Mouse (Mus musculus) midbrain, embryonic 16.5 days (tissue): ENCODE results near the gene Prdx5. TPM values are rescaled to one million over a fixed set of nuclear protein-coding genes. Genes with fewer than 3 reads are reported as not detected.
"Not testable (repeated sequence)": the region's sequence is repeated elsewhere in the genome, so short reads cannot be mapped to it uniquely, and the experiment has no call there.

Experiments used
- ATAC-seq: fragments of 200-750 bp; cut with Nextera tagmentation; 2 replicates; pipeline ENCODE4 v1.8.0; 2017; ENCODE audit warnings: moderate TSS enrichment
- H3K27ac ChIP-seq: fragments of 300-500 bp; sonication (generic); 2 replicates; pipeline ENCODE4 v1.5.1; 2014; ENCODE audit warnings: mild to moderate bottlenecking, low read length, mixed read lengths
- H3K27me3 ChIP-seq: fragments of 300-500 bp; sonication (generic); 2 replicates; pipeline ENCODE4 v1.6.1; 2014; ENCODE audit warnings: low read depth, low read length, mixed read lengths; ENCODE audit not compliant: control insufficient read depth, insufficient read depth
- H3K36me3 ChIP-seq: fragments of 300-500 bp; sonication (generic); 2 replicates; pipeline ENCODE4 v1.6.1; 2014; ENCODE audit warnings: mild to moderate bottlenecking, low read length, moderate library complexity, mixed read lengths; ENCODE audit not compliant: control insufficient read depth, insufficient read depth
- H3K4me1 ChIP-seq: fragments of 300-500 bp; sonication (generic); 2 replicates; pipeline ENCODE4 v1.6.1; 2014; ENCODE audit warnings: mild to moderate bottlenecking, low read length, mixed read lengths; ENCODE audit not compliant: control insufficient read depth, insufficient read depth
- H3K4me2 ChIP-seq: fragments of 300-500 bp; sonication (generic); 2 replicates; pipeline ENCODE4 v1.6.1; 2014; ENCODE audit warnings: mild to moderate bottlenecking, low read length, mixed read lengths
- H3K4me3 ChIP-seq: fragments of 300-500 bp; sonication (generic); 2 replicates; pipeline ENCODE4 v1.5.1; 2014; ENCODE audit warnings: low read depth, mild to moderate bottlenecking, low read length, moderate library complexity, mixed read lengths
- H3K9ac ChIP-seq: fragments of 300-500 bp; sonication (generic); 2 replicates; pipeline ENCODE4 v1.6.1; 2014; ENCODE audit warnings: low read depth, low read length, mixed read lengths
- H3K9me3 ChIP-seq: fragments of 300-500 bp; sonication (generic); replicated peaks from 2 replicates; pipeline ENCODE4 v1.6.1; 2014; ENCODE audit warnings: mild to moderate bottlenecking, low read length, mixed read lengths; ENCODE audit not compliant: control insufficient read depth, poor library complexity, severe bottlenecking
- WGBS: fragments of 180-500 bp; shearing (Covaris S2); extraction: QIAGEN DNeasy Blood & Tissue Kit; methylation state at CpG from one replicate; pipeline ENCODE4 v1.1.7; 2014; 5-methylcytosine and 5-hydroxymethylcytosine counted together
- polyA plus RNA-seq: library from polyadenylated mRNA; unstranded; fragments of >200 nt; fragmentation: Nextera tagmentation; extraction: Ambion mirVana; gene quantifications from 2 replicates; pipeline ENCODE4 v1.2.1, GENCODE M21; 2015

The Prdx5 gene
- polyA plus RNA-seq, 1 experiment from 2014 or later = 382 TPM

DNA sequence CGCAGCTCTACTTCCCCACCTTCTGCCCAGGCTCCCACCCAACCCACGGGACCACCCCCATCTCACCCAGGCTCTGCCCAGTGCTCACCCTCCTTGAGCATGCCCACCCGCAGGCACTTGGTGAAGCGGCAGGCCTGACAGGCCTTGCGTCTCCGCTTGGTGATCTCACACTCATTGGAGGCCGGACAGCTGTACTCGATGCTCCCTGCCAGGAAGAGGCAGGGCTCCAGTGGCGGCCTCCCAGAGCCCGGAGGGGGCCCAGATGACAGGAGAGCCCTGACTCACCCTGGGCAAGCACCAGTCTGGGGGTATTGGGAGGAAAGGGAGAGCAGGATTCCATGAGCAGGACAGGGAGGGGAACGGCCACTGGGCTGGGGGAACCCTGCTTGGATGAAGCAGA, 4.1 kb upstream of the Prdx5 start:
- WGBS = 83% methylated on average over 11 of the region's 11 CpGs
- Histone ChIP-seq H3K27ac (no peak overlapping the region), H3K27me3 (no peaks in the 10 kb centered on the region), H3K9me3 (no peaks in the 10 kb centered on the region), H3K4me2 (no peak overlapping the region), H3K9ac (no peak overlapping the region), H3K4me1 (peaks cover 8% of the 10 kb centered on the region), H3K36me3 (peaks cover 16% of the 10 kb centered on the region), H3K4me3 (no peak overlapping the region)
- no peak for ATAC-seq

DNA sequence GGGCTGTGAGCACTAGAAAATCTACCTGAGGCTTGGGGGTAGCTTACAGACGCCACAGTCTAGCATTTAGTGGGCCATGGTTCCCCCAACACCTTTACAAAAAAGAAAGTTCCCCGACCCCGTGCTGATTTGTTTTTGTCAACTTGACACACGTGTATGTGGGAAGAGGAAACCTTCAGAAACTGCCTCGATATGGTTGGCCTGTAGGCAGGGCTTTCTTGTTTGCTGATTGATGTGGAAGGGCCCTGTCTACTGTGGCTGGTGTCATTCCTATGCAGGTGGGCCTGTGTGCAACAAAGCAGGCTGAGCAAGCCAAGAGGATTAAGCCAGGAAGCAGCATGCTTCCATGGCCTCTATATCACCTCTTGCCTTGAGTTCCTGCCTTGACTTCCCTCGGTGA, 3.1 kb upstream of the Prdx5 start:
- ATAC-seq = no peak

DNA sequence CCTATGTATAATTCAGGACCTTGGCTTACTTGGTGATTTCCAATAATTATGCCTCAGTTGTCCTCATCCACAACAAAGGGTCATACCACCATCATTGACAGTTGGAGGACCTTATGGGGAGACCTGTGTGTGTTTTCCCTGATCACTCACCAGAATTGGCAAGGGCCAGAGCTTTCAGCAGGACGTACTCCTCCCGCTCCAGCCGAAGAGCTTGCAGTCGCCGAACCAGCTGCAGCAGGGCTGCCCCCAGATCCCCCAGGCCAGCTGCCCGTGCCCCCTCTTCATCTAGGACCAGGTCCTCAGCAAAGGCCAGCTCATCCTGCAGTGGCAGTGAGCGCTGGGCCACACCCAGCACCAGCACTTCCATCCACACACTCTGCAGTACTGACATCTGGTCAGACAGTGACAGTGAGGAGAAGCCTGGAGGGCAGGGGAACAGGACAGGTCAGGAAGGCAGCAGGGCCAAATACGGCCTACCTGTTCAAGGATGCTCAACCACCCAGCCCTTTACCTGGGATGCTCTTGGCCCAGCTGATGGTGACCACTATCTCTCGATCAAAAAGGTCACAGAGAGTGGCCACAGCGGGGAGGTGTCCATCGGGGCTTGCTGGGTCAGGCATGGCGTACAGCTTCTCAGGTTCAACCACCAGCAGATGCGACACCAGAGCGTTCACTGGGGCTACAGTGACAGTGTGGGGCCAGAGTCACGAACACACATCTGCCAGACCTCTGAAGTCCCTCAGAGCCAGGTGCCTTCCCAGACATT, 2.5 kb upstream of the Prdx5 start:
- Histone ChIP-seq H3K4me3 (no peak overlapping the region), H3K36me3 (peaks cover 16% of the 10 kb centered on the region), H3K27me3 (no peaks in the 10 kb centered on the region), H3K4me2 (no peak overlapping the region), H3K27ac (no peak overlapping the region), H3K9me3 (no peaks in the 10 kb centered on the region), H3K4me1 (peaks cover 23% of the 10 kb centered on the region), H3K9ac (no peak overlapping the region)
- ATAC-seq = no peak
- 92% methylated on average over 15 of the region's 15 CpGs for WGBS

More for the DNA sequence above, 3.1 kb upstream of the Prdx5 start:
- Histone ChIP-seq H3K4me1 (peaks cover 18% of the 10 kb centered on the region), H3K9ac (no peak overlapping the region), H3K27me3 (no peaks in the 10 kb centered on the region), H3K36me3 (peaks cover 16% of the 10 kb centered on the region), H3K4me3 (no peak overlapping the region), H3K9me3 (no peaks in the 10 kb centered on the region), H3K27ac (no peak overlapping the region), H3K4me2 (no peak overlapping the region)
- WGBS = 88% methylated on average over 6 of the region's 6 CpGs

DNA sequence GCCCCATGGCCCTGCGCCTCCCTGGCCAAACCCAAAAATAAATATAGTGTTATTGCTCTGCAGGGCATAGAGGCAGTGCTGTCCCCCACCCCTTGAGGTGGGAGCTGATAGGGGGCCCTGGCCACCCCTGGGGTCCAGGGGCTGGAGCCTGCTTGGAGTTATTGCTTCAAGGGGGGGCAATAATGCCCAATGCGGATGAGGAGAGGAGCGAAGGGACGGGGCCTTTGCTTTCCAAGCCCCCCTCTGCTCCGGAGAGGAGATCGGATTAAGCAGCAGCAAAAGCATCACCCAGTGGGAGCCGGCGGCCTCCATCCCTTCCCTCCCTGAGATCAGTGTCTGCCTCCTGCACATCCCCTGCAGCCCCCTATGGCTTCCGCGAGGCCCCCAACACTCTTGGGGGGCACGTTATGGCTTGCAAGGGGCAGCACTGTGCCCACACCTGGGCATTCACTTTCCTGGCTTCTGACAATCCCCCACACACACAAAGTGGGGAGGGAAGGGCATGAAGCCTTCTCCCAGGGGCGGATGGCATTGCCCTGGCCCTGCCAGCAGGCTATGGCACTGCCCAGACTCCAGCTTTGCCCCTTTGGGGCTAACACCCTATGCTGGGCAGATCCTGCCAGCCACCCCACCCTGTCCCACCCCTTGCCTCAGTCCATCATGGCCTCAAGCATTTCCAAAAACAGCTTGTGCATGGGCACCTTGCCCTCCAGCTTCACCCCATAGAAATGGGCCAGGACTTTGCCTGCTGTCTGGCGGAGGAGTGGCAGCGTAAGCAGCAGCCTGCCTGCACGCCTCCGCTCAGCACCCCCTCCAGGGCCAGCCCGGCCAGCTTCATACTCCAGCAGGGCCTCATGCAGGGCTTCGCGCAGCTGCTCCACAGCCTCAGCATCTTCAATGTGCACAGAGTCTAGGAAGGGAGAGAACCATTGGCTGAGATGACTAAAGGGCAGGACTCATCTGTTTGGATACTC, 1.5 kb upstream of the Prdx5 start:
- 79% methylated on average over 19 of the region's 19 CpGs for WGBS
- H3K27me3 ChIP-seq = no peaks in the 10 kb centered on the region
- H3K9ac ChIP-seq = no peak overlapping the region
- peak overlapping the region; percentile 72 for H3K4me2 ChIP-seq
- peaks cover 23% of the 10 kb centered on the region for H3K4me1 ChIP-seq
- peaks cover 23% of the 10 kb centered on the region for H3K36me3 ChIP-seq
- H3K27ac ChIP-seq = no peak overlapping the region
- ATAC-seq = no peak
- no peaks in the 10 kb centered on the region for H3K9me3 ChIP-seq
- H3K4me3 ChIP-seq = no peak overlapping the region

DNA sequence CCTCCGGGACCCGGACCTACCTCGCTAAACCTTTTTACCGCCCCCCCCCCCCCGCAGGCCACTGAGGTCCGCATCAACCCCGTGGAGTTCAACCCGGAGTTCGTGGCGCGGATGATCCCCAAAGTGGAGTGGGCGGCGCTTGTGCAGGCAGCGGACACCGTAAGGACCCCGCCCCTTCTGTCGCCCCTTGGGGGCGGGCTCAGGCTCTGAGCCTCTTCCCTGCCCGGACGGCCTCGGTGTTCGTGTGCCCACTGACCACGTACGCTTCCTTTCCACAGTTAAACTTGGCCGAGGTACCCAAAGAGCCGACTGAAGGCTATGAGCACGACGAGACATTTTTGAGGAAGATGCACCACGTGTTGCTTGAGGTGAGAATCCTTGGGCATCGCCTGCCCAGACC, 400 bp upstream of the Prdx5 start:
- ATAC-seq = peak; percentile 5
- under 1% methylated on average over 29 of the region's 30 CpGs for WGBS
- Histone ChIP-seq H3K4me3 (peak overlapping the region; percentile 54), H3K36me3 (peaks cover 30% of the 10 kb centered on the region), H3K27ac (peak overlapping the region; percentile 97), H3K9ac (peak overlapping the region; percentile 69), H3K4me1 (peaks cover 23% of the 10 kb centered on the region), H3K4me2 (peak overlapping the region; percentile 72)
- not testable (repeated sequence) for H3K27me3 ChIP-seq, H3K9me3 ChIP-seq

DNA sequence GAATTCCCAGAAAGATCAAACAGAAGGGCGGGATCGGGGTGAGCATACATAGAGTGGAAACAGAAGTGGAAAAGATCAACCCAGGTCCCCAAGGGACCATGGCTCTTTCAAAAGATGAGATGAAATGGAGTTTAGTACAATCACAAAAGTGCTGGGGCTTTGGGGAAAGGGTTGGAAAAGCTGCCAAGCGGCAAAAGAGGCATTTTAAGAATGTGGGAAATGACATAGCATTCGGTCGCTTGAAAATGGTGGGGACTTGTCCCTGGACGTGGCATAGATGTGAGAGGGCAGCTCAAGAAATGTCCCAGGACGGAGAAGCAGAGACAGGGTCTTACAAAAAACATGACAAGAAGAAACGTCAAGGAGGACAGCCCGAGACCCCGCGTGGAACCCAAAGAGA, 885 bp downstream of the Prdx5 start:
- peak overlapping the region; percentile 72 for H3K4me2 ChIP-seq
- H3K9ac ChIP-seq = peak overlapping the region; percentile 69
- H3K4me3 ChIP-seq = peak overlapping the region; percentile 54
- no peaks in the 10 kb centered on the region for H3K27me3 ChIP-seq
- no peaks in the 10 kb centered on the region for H3K9me3 ChIP-seq
- H3K4me1 ChIP-seq = peaks cover 23% of the 10 kb centered on the region
- peak overlapping the region; percentile 97 for H3K27ac ChIP-seq
- H3K36me3 ChIP-seq = peaks cover 34% of the 10 kb centered on the region
- ATAC-seq = no peak
- WGBS = 7% methylated on average over 11 of the region's 11 CpGs

DNA sequence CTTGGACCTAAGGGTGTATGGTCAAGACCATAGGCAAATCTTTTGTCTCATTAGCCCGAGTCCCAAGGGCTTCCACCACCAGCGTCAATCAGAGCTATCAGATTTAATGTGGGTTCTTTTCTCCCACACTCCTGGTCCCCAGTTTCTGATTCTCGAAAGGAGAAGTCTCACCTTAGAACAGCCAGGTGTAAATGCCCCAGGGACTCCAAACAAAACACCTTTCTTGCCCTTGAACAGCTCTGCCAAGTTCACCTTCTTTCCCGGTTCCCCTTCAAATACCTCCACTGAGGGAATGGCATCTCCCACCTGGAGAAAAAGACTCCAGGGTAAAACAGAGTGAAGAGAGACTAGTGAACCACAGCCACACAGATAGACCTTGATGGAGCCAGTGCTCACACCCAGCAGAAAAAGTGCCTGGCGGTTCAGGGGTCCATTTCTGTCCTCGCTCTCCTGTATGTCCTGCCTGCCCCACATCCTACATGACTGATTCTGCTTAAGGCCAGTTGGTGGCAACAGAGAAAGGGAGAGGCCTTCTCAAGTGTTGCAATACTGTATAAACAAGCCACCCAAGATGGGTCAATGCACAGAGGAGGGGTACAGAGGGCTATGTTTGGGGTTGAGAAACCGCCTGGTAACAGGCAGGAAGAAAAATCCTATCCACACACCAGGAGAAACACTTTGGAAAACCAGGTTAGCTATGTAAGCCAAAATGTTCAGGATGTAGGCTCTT, 1.9 kb downstream of the Prdx5 start:
- Histone ChIP-seq H3K4me3 (peak overlapping the region; percentile 54; the same call in 1 of the 2 replicates), H3K4me2 (peak overlapping the region; percentile 72), H3K27me3 (no peaks in the 10 kb centered on the region), H3K9ac (peak overlapping the region; percentile 13; the same call in 1 of the 2 replicates), H3K36me3 (peaks cover 31% of the 10 kb centered on the region), H3K9me3 (no peaks in the 10 kb centered on the region), H3K4me1 (peaks cover 23% of the 10 kb centered on the region), H3K27ac (no peak overlapping the region)
- no peak for ATAC-seq
- WGBS = 88% methylated on average over 7 of the region's 7 CpGs

DNA sequence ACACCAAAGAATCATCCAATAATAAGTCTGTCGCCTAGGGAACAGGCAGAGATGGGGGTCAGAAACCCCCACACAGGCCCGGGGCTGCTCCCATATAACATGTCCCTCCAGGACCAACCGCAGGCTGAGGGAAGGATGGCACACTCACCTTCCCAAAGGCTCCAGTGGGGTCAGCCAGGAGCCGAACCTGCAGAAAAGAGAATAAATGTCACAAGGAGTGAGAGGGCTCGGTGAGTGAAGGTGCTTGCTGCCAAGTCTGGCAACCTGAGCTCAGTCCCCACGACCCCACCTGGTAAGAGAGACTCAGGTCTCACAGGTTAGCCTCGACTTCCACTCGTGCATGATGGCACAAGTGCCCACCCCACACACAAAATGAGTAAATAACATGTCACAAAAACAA, 2.8 kb downstream of the Prdx5 start:
- ATAC-seq = no peak
- no peak overlapping the region for H3K27ac ChIP-seq
- H3K4me1 ChIP-seq = peaks cover 23% of the 10 kb centered on the region
- no peaks in the 10 kb centered on the region for H3K9me3 ChIP-seq
- H3K4me3 ChIP-seq = no peak overlapping the region
- H3K27me3 ChIP-seq = no peaks in the 10 kb centered on the region
- H3K9ac ChIP-seq = no peak overlapping the region
- peaks cover 26% of the 10 kb centered on the region for H3K36me3 ChIP-seq
- 95% methylated on average over 8 of the region's 8 CpGs for WGBS
- no peak overlapping the region for H3K4me2 ChIP-seq
